Mouse (Mus musculus): ENCODE results near the gene Abcc8.

DNA sequence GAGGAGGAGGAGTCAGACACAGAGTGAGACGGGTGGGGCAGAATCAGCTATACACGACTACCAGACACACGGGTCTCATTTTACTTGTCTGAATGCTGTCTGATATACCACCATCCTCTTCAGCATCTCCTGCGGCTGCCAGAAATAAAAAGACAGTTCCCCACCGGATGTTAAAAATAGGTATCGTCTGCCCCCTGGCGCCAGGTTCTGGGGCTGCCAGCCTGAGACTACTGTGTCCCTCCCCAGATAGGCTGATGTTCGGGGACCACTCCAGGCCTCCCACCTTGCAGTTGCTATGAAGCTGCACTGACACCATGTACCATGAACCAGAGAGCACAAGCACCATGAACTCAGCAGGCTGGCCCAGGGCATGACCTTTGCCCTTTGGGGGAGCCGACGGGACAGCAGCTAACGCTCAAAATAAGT is 24.2 kb upstream of the Abcc8 start:
- no peak for TF ChIP-seq POLR2A (IDR thresholded peaks at IDR 0.05; ENCODE audit: control insufficient read depth, extremely low read depth, insufficient read depth, low read length, poor library complexity)
- TF ChIP-seq CTCF (IDR thresholded peaks at IDR 0.05; ENCODE audit: borderline replicate concordance, control insufficient read depth, extremely low read depth, insufficient read depth, low read length, poor library complexity) = 0 out of 2 replicates have a peak, but pooled peaks have one; percentile 33

Data from thymus, adult 2 months (tissue).